Mouse (Mus musculus) WW6 (cell line): ENCODE results near the gene Nif3l1.
A peak's percentile ranks its signal among the peaks of the same experiment; 100 is the strongest.

Source experiments
- DNase-seq: peaks from one replicate; pipeline ENCODE4 v3.0.0-alpha.2; 2013; ENCODE audit warnings: low read depth, low spot score

Nif3l1 gene

GRCm38 (mm10) chr1:58445143-58445722 lies at the start of gene Nif3l1, which contains the start of gene Ppil3:
TSS of gene Nif3l1 (plus strand) at chr1:58445151.
TSS of gene Ppil3 (minus strand) at chr1:58445486.
- peak; percentile 70 for DNase-seq

- DNase-seq: no peak
These were observed 49.6 kb upstream of the Nif3l1 start for GRCm38 (mm10) chr1:58395341-58395740.

GRCm38 (mm10) chr1:58396179-58396578 lies 48.8 kb upstream of the Nif3l1 start:
- no peak for DNase-seq

GRCm38 (mm10) chr1:58397731-58398130 lies 47.2 kb upstream of the Nif3l1 start:
- no peak for DNase-seq

GRCm38 (mm10) chr1:58401396-58401795 lies 43.6 kb upstream of the Nif3l1 start:
- DNase-seq: no peak

- DNase-seq: no peak
These were observed 41.2 kb upstream of the Nif3l1 start for GRCm38 (mm10) chr1:58403745-58404144.

GRCm38 (mm10) chr1:58407321-58407720 lies 37.6 kb upstream of the Nif3l1 start:
- DNase-seq: no peak

- no peak for DNase-seq
These were observed 36.8 kb upstream of the Nif3l1 start for GRCm38 (mm10) chr1:58408141-58408540.

GRCm38 (mm10) chr1:58409553-58410197 lies 35.3 kb upstream of the Nif3l1 start:
- DNase-seq: no peak

- no peak for DNase-seq
These were observed 34.8 kb upstream of the Nif3l1 start for GRCm38 (mm10) chr1:58410198-58410588.

GRCm38 (mm10) chr1:58410776-58411175 lies 34.2 kb upstream of the Nif3l1 start:
- no peak for DNase-seq

GRCm38 (mm10) chr1:58415442-58415841 lies 29.5 kb upstream of the Nif3l1 start:
- DNase-seq: no peak

- DNase-seq: no peak
These were observed 28.9 kb upstream of the Nif3l1 start for GRCm38 (mm10) chr1:58416048-58416447.

- no peak for DNase-seq
These were observed 24.9 kb upstream of the Nif3l1 start for GRCm38 (mm10) chr1:58420032-58420431.

- DNase-seq: no peak
These were observed 24.0 kb upstream of the Nif3l1 start for GRCm38 (mm10) chr1:58420961-58421360.

- DNase-seq: no peak
These were observed 22.1 kb upstream of the Nif3l1 start for GRCm38 (mm10) chr1:58422879-58423278.

GRCm38 (mm10) chr1:58423371-58424248 lies 21.3 kb upstream of the Nif3l1 start, which contains the start of gene Clk1:
TSS of gene Clk1 (minus strand) at chr1:58424066.
- peak; percentile 77 for DNase-seq

GRCm38 (mm10) chr1:58424551-58424950 lies 20.4 kb upstream of the Nif3l1 start:
- no peak for DNase-seq

GRCm38 (mm10) chr1:58444691-58445090 lies 260 bp upstream of the Nif3l1 start:
- DNase-seq: no peak

GRCm38 (mm10) chr1:58445861-58446260 lies 910 bp downstream of the Nif3l1 start:
- no peak for DNase-seq

- DNase-seq: no peak
These were observed 2.8 kb downstream of the Nif3l1 start for GRCm38 (mm10) chr1:58447766-58448165.

- no peak for DNase-seq
These were observed 3.4 kb downstream of the Nif3l1 start for GRCm38 (mm10) chr1:58448396-58448795.
